Mouse (Mus musculus): ENCODE data around the gene Wnk3.

DNA sequence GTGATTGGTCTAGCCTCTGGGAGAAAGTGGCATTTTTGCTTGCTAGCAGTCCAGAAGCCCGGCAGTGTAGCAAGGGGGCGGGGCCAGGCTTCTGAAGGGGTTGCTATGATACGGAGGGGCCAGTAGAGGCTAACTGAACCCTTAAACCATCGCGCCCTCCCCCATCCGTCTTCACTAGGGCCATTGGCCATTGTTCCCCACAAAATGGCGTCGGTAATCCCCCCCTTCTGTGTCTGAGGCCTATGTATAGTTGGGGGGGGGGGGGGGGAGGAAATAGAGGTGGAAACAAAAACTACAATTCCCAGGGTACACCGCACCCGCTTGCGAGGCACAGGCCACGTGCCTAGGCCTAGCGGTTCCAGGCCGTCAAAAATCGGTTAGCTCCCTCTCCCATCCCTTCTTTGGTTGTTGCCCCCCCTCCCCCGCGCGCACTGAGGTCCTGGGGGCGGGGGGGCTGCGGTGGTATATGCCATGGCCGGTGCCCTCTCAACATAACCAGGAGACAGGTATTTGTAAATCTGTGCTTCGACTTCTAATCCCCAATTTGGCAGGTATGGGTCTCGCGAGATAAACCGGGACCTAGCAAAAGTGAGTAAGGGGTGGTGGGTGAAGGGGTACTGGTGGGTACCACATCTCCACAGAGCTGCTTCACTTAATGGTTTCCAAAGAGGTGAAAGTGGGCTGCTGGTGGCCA, 29.3 kb upstream of the Wnk3 start:
- no peak for TF ChIP-seq CTCF (IDR thresholded peaks at IDR 0.05; ENCODE audit: extremely low read depth, insufficient read length, insufficient replicate concordance, low read depth, low read length)
- no peak for TF ChIP-seq POLR2A (IDR thresholded peaks at IDR 0.05; ENCODE audit: low read depth, low read length)
